Mouse (Mus musculus) lung, postnatal 0 days (tissue): ENCODE measurements at regions not wholly inside any gene's neighbourhood (a gene's known extent, or its start where the extent isn't known, plus 50 kb on each side); places are given as distances from the start of the nearest gene placed in this dataset.

ENCODE experiments used
- CTCF ChIP-seq: IDR thresholded peaks from 2 replicates; pipeline ENCODE4 v1.5.1; 2016; ENCODE audit warnings: antibody characterized with exemption, mild to moderate bottlenecking
- EP300 ChIP-seq: IDR thresholded peaks from 2 replicates; pipeline ENCODE4 v1.6.1; 2016; ENCODE audit warnings: antibody characterized with exemption, mild to moderate bottlenecking, control low read depth

- TF ChIP-seq CTCF (no peak), EP300 (no peak)
Observed at GRCm38 (mm10) chr4:95277989-95278713, 226.1 kb upstream of the Jun start.
